23 mouse cellular contexts compared by ENCODE assay signal in genomic region chr13:102566846-102567572, GRCm38 (mm10).
DNase-seq lines count a peak whose midpoint lies in the region; ATAC-seq and TF ChIP-seq lines count a peak whose summit lies in the region.
"Had no signal": no experiment of that assay in that cellular context is flagged by ENCODE, and none has a peak within 500 bp of the region (broad histone marks: within the 10 kb centered on the region; RNA-seq: fewer than 3 reads in every experiment).

No protein-coding gene starts in this region.

- no peaks in the 10 kb centered on the region for H3K9me3 ChIP-seq in hindbrain, embryonic 13.5 days
- H3K9me3 ChIP-seq in hindbrain, embryonic 12.5 days (replicated peaks), result no peaks in the 10 kb centered on the region
- no peaks in the 10 kb centered on the region for H3K9me3 ChIP-seq in midbrain, postnatal 0 days (ENCODE audit: low read length)
- no peaks in the 10 kb centered on the region for H3K9me3 ChIP-seq in midbrain, embryonic 16.5 days (replicated peaks; ENCODE audit: control insufficient read depth, low read length, poor library complexity, severe bottlenecking)
- H3K9me3 ChIP-seq: forebrain, embryonic 10.5 days; forebrain, embryonic 13.5 days; heart, embryonic 10.5 days had no signal

- H3K4me1 ChIP-seq in hindbrain, embryonic 13.5 days (replicated peaks), result no peaks in the 10 kb centered on the region; the same call in 1 of the 2 replicates
- H3K4me1 ChIP-seq in hindbrain, embryonic 12.5 days, result no peaks in the 10 kb centered on the region
- H3K4me1 ChIP-seq in midbrain, postnatal 0 days (ENCODE audit: insufficient read depth, low read length), result no peaks in the 10 kb centered on the region
- H3K4me1 ChIP-seq in midbrain, embryonic 16.5 days (ENCODE audit: control insufficient read depth, insufficient read depth, low read length), result no peaks in the 10 kb centered on the region
- H3K4me1 ChIP-seq: forebrain, embryonic 10.5 days; forebrain, embryonic 13.5 days; heart, embryonic 10.5 days had no signal

- H3K27ac ChIP-seq in hindbrain, embryonic 13.5 days, result no peak overlapping the region
- no peak overlapping the region for H3K27ac ChIP-seq in hindbrain, embryonic 12.5 days
- H3K27ac ChIP-seq in midbrain, postnatal 0 days (ENCODE audit: low read depth, low read length), result no peak overlapping the region
- H3K27ac ChIP-seq in midbrain, embryonic 16.5 days (ENCODE audit: low read length), result no peak overlapping the region
- H3K27ac ChIP-seq: forebrain, embryonic 10.5 days; forebrain, embryonic 13.5 days; heart, adult 2 months; heart, embryonic 10.5 days had no signal

- no peak overlapping the region for H3K4me3 ChIP-seq in hindbrain, embryonic 13.5 days
- no peak overlapping the region for H3K4me3 ChIP-seq in hindbrain, embryonic 12.5 days
- H3K4me3 ChIP-seq in midbrain, postnatal 0 days (ENCODE audit: low read depth, low read length), result no peak overlapping the region
- no peak overlapping the region for H3K4me3 ChIP-seq in midbrain, embryonic 16.5 days (ENCODE audit: low read depth, low read length)
- H3K4me3 ChIP-seq: forebrain, embryonic 10.5 days; forebrain, embryonic 13.5 days; heart, adult 2 months; heart, embryonic 10.5 days had no signal

- WGBS in hindbrain, embryonic 13.5 days, result 56% methylated on average over 3 of the region's 3 CpGs
- WGBS in hindbrain, embryonic 12.5 days, result 65% methylated on average over 3 of the region's 3 CpGs
- 56% methylated on average over 3 of the region's 3 CpGs for WGBS in midbrain, postnatal 0 days
- WGBS in midbrain, embryonic 16.5 days, result 65% methylated on average over 3 of the region's 3 CpGs

- no peak for TF ChIP-seq CTCF in midbrain, postnatal 0 days (IDR thresholded peaks at IDR 0.05)

- ATAC-seq in hindbrain, embryonic 13.5 days (ENCODE audit: low FRiP score), result peak; percentile 72; the same call in 1 of the 2 replicates
- no peak for ATAC-seq in hindbrain, embryonic 12.5 days (ENCODE audit: low FRiP score)
- no peak for ATAC-seq in midbrain, postnatal 0 days (ENCODE audit: low FRiP score)
- ATAC-seq in midbrain, embryonic 16.5 days, result no peak
- ATAC-seq: CD4-positive, CD25-positive, alpha-beta regulatory T cell, adult 4 months; forebrain, embryonic 13.5 days; forebrain, embryonic 16.5 days; inflammation-experienced regulatory T-cells, adult 6 months; intestine, embryonic 16.5 days had no signal

- no peaks in the 10 kb centered on the region for H3K27me3 ChIP-seq in hindbrain, embryonic 13.5 days
- H3K27me3 ChIP-seq in hindbrain, embryonic 12.5 days, result no peaks in the 10 kb centered on the region
- H3K27me3 ChIP-seq in midbrain, postnatal 0 days (ENCODE audit: insufficient read depth, low read length), result no peaks in the 10 kb centered on the region
- no peaks in the 10 kb centered on the region for H3K27me3 ChIP-seq in midbrain, embryonic 16.5 days (ENCODE audit: control insufficient read depth, insufficient read depth, low read depth, low read length)
- H3K27me3 ChIP-seq: forebrain, embryonic 13.5 days had no signal

- DNase-seq in midbrain, postnatal 0 days (ENCODE audit: low spot score), result peak; percentile 17
- peak; percentile 63 for DNase-seq in retina, embryonic 14.5 days (ENCODE audit: low spot score)
- no peak for DNase-seq in urinary bladder, postnatal 4 days (ENCODE audit: low spot score in 2 of 2)
- DNase-seq: adrenal gland, adult 2 months; adrenal gland, postnatal 14 days; cerebellum, adult 11-12 months; cerebellum, adult 8-10 months; cerebellum, postnatal 10 days; cerebellum, postnatal 36 days; gastrocnemius, postnatal 10 days; gastrocnemius, postnatal 36 days; heart, adult 2 months; kidney, adult 18-20 months had no signal

- no peak overlapping the region for H3K9ac ChIP-seq in hindbrain, embryonic 13.5 days
- H3K9ac ChIP-seq in hindbrain, embryonic 12.5 days, result no peak overlapping the region
- H3K9ac ChIP-seq in midbrain, postnatal 0 days (replicated peaks; ENCODE audit: low read length, poor library complexity, severe bottlenecking), result no peak overlapping the region
- H3K9ac ChIP-seq in midbrain, embryonic 16.5 days (ENCODE audit: low read depth, low read length), result no peak overlapping the region
- H3K9ac ChIP-seq: forebrain, embryonic 13.5 days had no signal

- H3K36me3 ChIP-seq in hindbrain, embryonic 13.5 days, result no peaks in the 10 kb centered on the region
- no peaks in the 10 kb centered on the region for H3K36me3 ChIP-seq in hindbrain, embryonic 12.5 days
- H3K36me3 ChIP-seq in midbrain, postnatal 0 days (ENCODE audit: insufficient read depth, low read length), result no peaks in the 10 kb centered on the region
- H3K36me3 ChIP-seq in midbrain, embryonic 16.5 days (ENCODE audit: control insufficient read depth, insufficient read depth, low read length), result no peaks in the 10 kb centered on the region
- H3K36me3 ChIP-seq: forebrain, embryonic 10.5 days; heart, embryonic 10.5 days had no signal

- no peak overlapping the region for H3K4me2 ChIP-seq in hindbrain, embryonic 13.5 days
- no peak overlapping the region for H3K4me2 ChIP-seq in hindbrain, embryonic 12.5 days (replicated peaks)
- no peak overlapping the region for H3K4me2 ChIP-seq in midbrain, postnatal 0 days (ENCODE audit: low read depth, low read length, poor library complexity, severe bottlenecking)
- H3K4me2 ChIP-seq in midbrain, embryonic 16.5 days (ENCODE audit: low read length), result no peak overlapping the region
- H3K4me2 ChIP-seq: forebrain, embryonic 13.5 days had no signal

Comparison
In these comparisons a context has a peak if more than half of its experiments do, and no peak if none do; other contexts are left out.
1. DNase-seq: peak in midbrain, postnatal 0 days (single experiment) and retina, embryonic 14.5 days (single experiment); none in urinary bladder, postnatal 4 days (0 of 2).